Mouse (Mus musculus): ENCODE results near the gene Rbm12.

DNA sequence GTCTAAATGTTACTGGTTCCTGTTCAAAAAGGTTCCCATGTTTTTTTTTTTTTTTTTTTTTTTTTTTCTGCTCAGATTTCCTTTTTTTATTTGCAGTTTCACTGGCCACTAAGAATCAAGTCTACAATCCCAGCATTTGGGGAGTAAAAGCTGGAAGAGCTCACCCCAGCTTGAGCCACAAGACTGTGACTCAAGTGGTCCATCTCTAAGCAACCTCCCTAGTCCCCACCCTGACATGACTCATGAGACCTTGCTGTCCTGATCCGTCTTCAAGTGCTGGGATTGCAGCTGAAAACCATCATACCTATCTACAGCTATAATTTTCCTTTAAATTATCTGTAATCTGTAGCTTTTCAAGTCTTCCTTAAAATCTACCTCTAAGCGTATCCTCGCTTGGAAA lies 27.2 kb downstream of the Rbm12 start:
- no peak for TF ChIP-seq CTCF (IDR thresholded peaks at IDR 0.05; ENCODE audit: low read depth)
- no peak for TF ChIP-seq EP300 (IDR thresholded peaks at IDR 0.05; ENCODE audit: low read depth)
